Mouse (Mus musculus) neural tube, embryonic 11.5 days (tissue): ENCODE results near the gene Ntn5. TPM values are rescaled to one million over a fixed set of nuclear protein-coding genes. Genes with fewer than 3 reads are reported as not detected.

Source experiments
- ATAC-seq: fragments of 200-750 bp; cut with Nextera tagmentation; 2 replicates; pipeline ENCODE4 v1.8.0; 2017; ENCODE audit warnings: moderate number of reproducible peaks, mild to moderate bottlenecking, moderate TSS enrichment, moderate library complexity; ENCODE audit not compliant: insufficient read depth, low FRiP score, low TSS enrichment
- DNase-seq: peaks from one replicate; pipeline ENCODE4 v3.0.0-alpha.2; 2015; ENCODE audit warnings: low spot score
- H3K27ac ChIP-seq: fragments of 300-500 bp; sonication (generic); 2 replicates; pipeline ENCODE4 v1.5.1; 2014; ENCODE audit warnings: low read depth, mild to moderate bottlenecking, low read length
- H3K27me3 ChIP-seq: fragments of 300-500 bp; sonication (generic); 2 replicates; pipeline ENCODE4 v1.6.1; 2014; ENCODE audit warnings: mild to moderate bottlenecking, low read length, mixed read lengths; ENCODE audit not compliant: control insufficient read depth, insufficient read depth
- H3K36me3 ChIP-seq: fragments of 300-500 bp; sonication (generic); 2 replicates; pipeline ENCODE4 v1.6.1; 2014; ENCODE audit warnings: mild to moderate bottlenecking, low read length, moderate library complexity, mixed read lengths; ENCODE audit not compliant: control insufficient read depth, insufficient read depth
- H3K4me1 ChIP-seq: fragments of 300-500 bp; sonication (generic); 2 replicates; pipeline ENCODE4 v1.6.1; 2014; ENCODE audit warnings: low read length, mixed read lengths; ENCODE audit not compliant: control insufficient read depth, insufficient read depth
- H3K4me2 ChIP-seq: fragments of 300-500 bp; sonication (generic); 2 replicates; pipeline ENCODE4 v1.6.1; 2014; ENCODE audit warnings: low read depth, mild to moderate bottlenecking, moderate library complexity
- H3K4me3 ChIP-seq: fragments of 300-500 bp; sonication (generic); 2 replicates; pipeline ENCODE4 v1.5.1; 2014; ENCODE audit warnings: low read depth, low read length
- H3K9ac ChIP-seq: fragments of 300-500 bp; sonication (generic); 2 replicates; pipeline ENCODE4 v1.6.1; 2014; ENCODE audit warnings: mild to moderate bottlenecking, low read length
- H3K9me3 ChIP-seq: fragments of 300-500 bp; sonication (generic); 2 replicates; pipeline ENCODE4 v1.6.1; 2016; ENCODE audit warnings: low read length; ENCODE audit not compliant: control insufficient read depth
- WGBS: fragments of 180-500 bp; shearing (Covaris S2); extraction: QIAGEN DNeasy Blood & Tissue Kit; methylation state at CpG from one replicate; pipeline ENCODE4 v1.1.7; 2014; 5-methylcytosine and 5-hydroxymethylcytosine counted together
- polyA plus RNA-seq: library from polyadenylated mRNA; unstranded; fragments of >200 nt; fragmentation: Nextera tagmentation; extraction: Ambion mirVana; gene quantifications from 2 replicates; pipeline ENCODE4 v1.2.1, GENCODE M21; 2014

Gene Ntn5
- polyA plus RNA-seq, 1 experiment from 2014 or later: 1.4 TPM

GRCm38 (mm10) chr7:45705873-45706281 is 22.1 kb downstream of the Ntn5 start:
- peak overlapping the region; percentile 52 for H3K4me3 ChIP-seq
- peak overlapping the region; percentile 62 for H3K9ac ChIP-seq
- no peaks in the 10 kb centered on the region for H3K27me3 ChIP-seq
- peak overlapping the region; percentile 98 for H3K4me2 ChIP-seq
- 0% methylated on average over 7 of the region's 7 CpGs for WGBS
- no peak overlapping the region for H3K27ac ChIP-seq
- no peaks in the 10 kb centered on the region for H3K9me3 ChIP-seq
- ATAC-seq: no peak
- H3K36me3 ChIP-seq: peaks cover 2% of the 10 kb centered on the region; the same call in 1 of the 2 replicates
- peak; percentile 68 for DNase-seq
- H3K4me1 ChIP-seq: peaks cover 52% of the 10 kb centered on the region

DNA sequence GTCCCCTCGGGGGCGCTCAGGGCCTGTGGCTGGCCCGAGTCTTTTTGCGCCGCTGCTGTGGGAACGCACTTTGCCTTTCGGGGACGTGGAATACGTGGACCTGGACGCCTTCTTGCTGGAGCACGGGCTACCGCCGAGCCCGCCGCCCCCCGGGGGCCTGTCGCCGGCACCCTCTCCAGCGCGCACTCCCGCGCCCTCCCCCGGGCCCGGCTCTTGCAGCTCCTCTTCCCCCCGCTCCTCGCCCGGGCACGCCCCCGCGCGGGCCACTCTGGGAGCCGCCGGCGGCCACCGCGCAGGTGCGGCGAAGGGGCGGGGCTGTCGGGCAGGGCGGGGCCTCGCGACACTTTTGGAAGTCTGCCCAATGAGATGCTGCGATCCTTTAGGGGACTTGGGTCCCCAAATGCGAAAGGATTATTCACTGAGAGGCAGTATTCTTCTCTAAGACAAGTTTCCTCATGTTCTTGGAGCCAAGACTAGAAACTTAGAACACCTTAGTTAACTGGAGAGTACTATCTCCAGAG is 23.0 kb downstream of the Ntn5 start:
- ATAC-seq: no peak
- DNase-seq: peak; percentile 85
- Histone ChIP-seq H3K9ac (peak overlapping the region; percentile 62), H3K9me3 (no peaks in the 10 kb centered on the region), H3K27me3 (no peaks in the 10 kb centered on the region), H3K4me3 (peak overlapping the region; percentile 52), H3K27ac (0 out of 2 replicates have a peak overlapping the region, but pooled peaks have one; percentile 0), H3K4me2 (peak overlapping the region; percentile 98), H3K4me1 (peaks cover 49% of the 10 kb centered on the region), H3K36me3 (peaks cover 4% of the 10 kb centered on the region; the same call in 1 of the 2 replicates)
- WGBS: under 1% methylated on average over 41 of the region's 45 CpGs

DNA sequence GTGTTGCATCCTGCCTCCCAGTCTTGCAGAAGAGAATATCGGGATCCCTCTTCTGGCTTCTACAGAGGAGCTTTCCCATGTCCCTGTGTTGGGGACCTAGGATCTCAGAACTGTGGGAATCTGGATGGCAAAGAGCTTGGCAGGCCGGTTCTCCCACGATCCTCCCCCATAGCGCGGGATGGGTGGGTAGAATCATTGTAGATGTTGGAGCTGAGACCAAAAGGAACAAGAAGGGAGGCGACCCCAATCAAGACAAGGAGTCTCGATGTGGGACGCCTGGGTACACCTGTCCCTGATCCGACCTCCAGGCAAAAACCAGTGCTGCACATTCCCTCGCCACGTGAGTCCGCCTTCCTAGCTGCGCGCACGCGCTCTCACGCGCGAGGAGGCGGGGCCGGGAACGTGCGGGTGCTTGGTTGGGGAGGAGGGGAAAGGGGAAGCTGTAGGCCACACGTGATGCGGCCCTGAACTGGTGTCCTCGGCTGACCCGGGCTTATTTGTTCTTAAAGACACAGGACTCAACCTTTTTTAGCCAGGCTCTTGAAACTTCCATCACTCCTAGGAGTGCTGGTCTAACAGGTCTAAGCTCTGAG is 23.6 kb downstream of the Ntn5 start:
- no peaks in the 10 kb centered on the region for H3K9me3 ChIP-seq
- no peak overlapping the region for H3K9ac ChIP-seq
- peak overlapping the region; percentile 98 for H3K4me2 ChIP-seq
- WGBS: under 1% methylated on average over 27 of the region's 27 CpGs
- H3K4me1 ChIP-seq: peaks cover 49% of the 10 kb centered on the region
- H3K27me3 ChIP-seq: no peaks in the 10 kb centered on the region
- DNase-seq (peak; percentile 93), ATAC-seq (no peak)
- peaks cover 4% of the 10 kb centered on the region for H3K36me3 ChIP-seq
- peak overlapping the region; percentile 0; the same call in 1 of the 2 replicates for H3K27ac ChIP-seq
- H3K4me3 ChIP-seq: peak overlapping the region; percentile 52

DNA sequence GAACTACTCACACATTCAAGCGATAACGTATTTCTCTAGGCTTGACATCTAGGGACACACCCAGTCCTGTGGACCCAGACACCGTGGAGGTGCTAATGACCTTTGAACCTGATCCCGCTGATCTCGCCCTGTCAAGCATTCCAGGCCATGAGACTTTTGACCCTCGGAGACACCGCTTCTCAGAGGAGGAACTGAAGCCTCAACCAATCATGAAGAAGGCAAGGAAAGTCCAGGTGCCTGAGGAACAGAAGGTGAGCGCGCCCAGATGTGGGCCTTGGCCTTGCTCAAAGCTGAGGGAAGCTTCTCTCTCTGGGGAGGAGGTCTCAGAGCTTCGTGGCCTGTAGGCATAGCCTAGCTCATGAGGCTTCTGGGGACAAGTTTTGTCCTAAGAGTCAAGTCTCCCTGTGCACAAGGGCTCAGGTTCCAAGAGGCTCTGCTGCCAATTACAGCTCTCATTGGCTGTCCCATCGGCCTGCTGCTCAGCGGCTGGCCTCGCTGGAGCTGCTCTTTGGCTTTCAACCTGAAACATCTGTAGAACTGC is 24.5 kb downstream of the Ntn5 start:
- no peak overlapping the region; the same call in 1 of the 2 replicates for H3K4me3 ChIP-seq
- no peak overlapping the region for H3K27ac ChIP-seq
- H3K9ac ChIP-seq: no peak overlapping the region

GRCm38 (mm10) chr7:45709036-45709435 is 25.2 kb downstream of the Ntn5 start:
- H3K9ac ChIP-seq: no peak overlapping the region
- no peak overlapping the region for H3K4me2 ChIP-seq
- no peak overlapping the region for H3K4me3 ChIP-seq
- H3K36me3 ChIP-seq: peaks cover 10% of the 10 kb centered on the region
- H3K27ac ChIP-seq: no peak overlapping the region
- peaks cover 44% of the 10 kb centered on the region for H3K4me1 ChIP-seq
- no peak for ATAC-seq
- H3K9me3 ChIP-seq: no peaks in the 10 kb centered on the region
- H3K27me3 ChIP-seq: no peaks in the 10 kb centered on the region
- WGBS: 49% methylated on average over 6 of the region's 6 CpGs
- peak; percentile 49 for DNase-seq

More for the DNA sequence above, 24.5 kb downstream of the Ntn5 start:
- 48% methylated on average over 13 of the region's 13 CpGs for WGBS
- H3K4me1 ChIP-seq: peaks cover 49% of the 10 kb centered on the region
- 0 out of 2 replicates have a peak overlapping the region, but pooled peaks have one; percentile 12 for H3K4me2 ChIP-seq
- no peaks in the 10 kb centered on the region for H3K27me3 ChIP-seq
- no peaks in the 10 kb centered on the region for H3K9me3 ChIP-seq
- H3K36me3 ChIP-seq: peaks cover 10% of the 10 kb centered on the region
- ATAC-seq (no peak), DNase-seq (no peak)

DNA sequence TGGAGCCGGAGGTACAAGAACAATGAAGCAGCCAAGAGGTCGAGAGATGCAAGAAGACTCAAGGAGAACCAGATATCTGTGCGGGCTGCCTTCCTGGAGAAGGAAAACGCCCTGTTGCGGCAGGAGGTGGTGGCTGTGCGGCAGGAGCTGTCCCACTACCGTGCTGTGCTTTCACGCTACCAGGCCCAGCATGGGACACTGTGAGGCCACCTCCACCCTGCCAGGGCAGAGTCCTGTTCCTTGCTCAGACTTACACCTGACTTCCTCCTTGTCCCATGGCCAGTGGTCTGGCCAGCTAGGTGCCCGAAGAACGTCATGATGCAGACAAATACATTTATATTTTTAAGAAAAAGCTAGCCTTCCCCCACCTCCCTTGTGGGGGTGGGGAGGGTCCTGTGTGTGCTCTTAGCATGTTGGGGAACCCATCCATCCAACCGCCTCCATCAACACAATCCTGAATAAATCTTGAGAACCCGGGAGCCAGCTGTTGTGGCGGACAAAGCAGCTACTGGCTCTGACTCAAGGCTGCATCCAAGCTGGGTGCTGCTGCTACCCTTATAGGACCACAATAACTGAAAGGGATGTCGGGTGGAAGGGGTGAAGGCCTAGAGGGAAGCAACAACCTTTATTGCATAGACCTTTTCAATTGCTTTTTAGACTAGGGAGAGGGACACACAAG is 26.0 kb downstream of the Ntn5 start:
- Histone ChIP-seq H3K4me3 (no peak overlapping the region), H3K36me3 (peaks cover 10% of the 10 kb centered on the region), H3K4me2 (no peak overlapping the region), H3K27ac (no peak overlapping the region), H3K9ac (0 out of 2 replicates have a peak overlapping the region, but pooled peaks have one; percentile 8), H3K27me3 (no peaks in the 10 kb centered on the region), H3K9me3 (no peaks in the 10 kb centered on the region), H3K4me1 (peaks cover 51% of the 10 kb centered on the region)
- DNase-seq (no peak), ATAC-seq (no peak)
- 71% methylated on average over 14 of the region's 14 CpGs for WGBS

GRCm38 (mm10) chr7:45710477-45711191 is 26.8 kb downstream of the Ntn5 start:
- no peak overlapping the region for H3K4me2 ChIP-seq
- H3K4me3 ChIP-seq: no peak overlapping the region
- no peak overlapping the region for H3K9ac ChIP-seq
- DNase-seq (no peak), ATAC-seq (no peak)
- no peaks in the 10 kb centered on the region for H3K9me3 ChIP-seq
- H3K4me1 ChIP-seq: peaks cover 49% of the 10 kb centered on the region
- H3K27me3 ChIP-seq: no peaks in the 10 kb centered on the region
- H3K27ac ChIP-seq: no peak overlapping the region
- peaks cover 10% of the 10 kb centered on the region for H3K36me3 ChIP-seq
- WGBS: 95% methylated on average over 20 of the region's 20 CpGs

GRCm38 (mm10) chr7:45711316-45712021 is 27.6 kb downstream of the Ntn5 start:
- H3K9me3 ChIP-seq: no peaks in the 10 kb centered on the region
- no peak overlapping the region for H3K9ac ChIP-seq
- no peak overlapping the region for H3K4me2 ChIP-seq
- 89% methylated on average over 22 of the region's 24 CpGs for WGBS
- H3K4me3 ChIP-seq: no peak overlapping the region
- H3K36me3 ChIP-seq: peaks cover 10% of the 10 kb centered on the region
- no peak for DNase-seq
- H3K27me3 ChIP-seq: no peaks in the 10 kb centered on the region
- peaks cover 50% of the 10 kb centered on the region for H3K4me1 ChIP-seq
- H3K27ac ChIP-seq: no peak overlapping the region
- no peak for ATAC-seq
